Mouse (Mus musculus) kidney, adult 2 months (tissue): ENCODE results near the gene Klrc1.
"Not testable (repeated sequence)": the region's sequence is repeated elsewhere in the genome, so short reads cannot be mapped to it uniquely, and the experiment has no call there.

ENCODE experiments used
- CTCF ChIP-seq: fragments of 200-500 bp; conservative IDR thresholded peaks from 2 replicates; pipeline ENCODE4 v1.5.1; 2011; ENCODE audit warnings: low read depth, mild to moderate bottlenecking, control low read depth, low read length, moderate library complexity, mixed read lengths; ENCODE audit not compliant: insufficient read depth, insufficient read length
- POLR2A ChIP-seq: fragments of 200-500 bp; IDR thresholded peaks from one replicate; pipeline ENCODE4 v1.6.1; 2011; ENCODE audit warnings: low read depth, low read length, control low read depth

GRCm38 (mm10) chr6:129660589-129660988 lies 18.2 kb downstream of the Klrc1 start, which contains the start of gene Klrc2:
- TF ChIP-seq POLR2A, CTCF: not testable (repeated sequence)
